Mouse (Mus musculus): ENCODE measurements around the gene Adam22. TPM values are rescaled to one million over a fixed set of nuclear protein-coding genes. Genes with fewer than 3 reads are reported as not detected.

The Adam22 gene
- total RNA-seq, 2 experiments from 2014 or later: 214 to 226 TPM

DNA sequence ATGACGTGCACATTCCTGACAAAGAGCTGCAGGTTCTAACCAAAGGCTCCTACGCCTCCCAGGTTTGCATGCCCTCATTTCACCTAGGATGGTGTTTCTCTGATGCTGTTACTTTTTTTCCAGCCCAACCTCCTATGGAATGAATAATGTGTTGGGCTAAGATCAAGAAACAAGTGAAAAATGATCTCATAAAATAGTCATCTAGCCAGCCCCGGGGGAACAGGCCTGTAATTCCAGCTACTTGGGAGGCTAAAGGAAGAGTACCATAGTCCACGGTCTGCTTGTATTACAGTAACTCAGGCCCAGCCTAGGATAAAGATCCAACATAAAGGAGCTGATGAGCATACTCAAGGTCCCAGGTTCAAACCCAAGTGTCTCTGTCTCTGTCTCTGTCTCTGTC is 57.1 kb downstream of the Adam22 start:
- intact Hi-C loops (cut with DNase I): loop anchor here (5.0 to 10.0 kb wide), 2 partner anchors 84 to 146 kb away; no protein-coding TSS in a partner anchor
- peak overlapping the region; percentile 72 for H3K27ac ChIP-seq
- no peak for TF ChIP-seq CTCF (IDR thresholded peaks at IDR 0.05)
- DNase-seq (ENCODE audit: extremely low spot score in 1 of 2, low spot score in 2 of 2): no peak
- no peak overlapping the region for H3K4me3 ChIP-seq

DNA sequence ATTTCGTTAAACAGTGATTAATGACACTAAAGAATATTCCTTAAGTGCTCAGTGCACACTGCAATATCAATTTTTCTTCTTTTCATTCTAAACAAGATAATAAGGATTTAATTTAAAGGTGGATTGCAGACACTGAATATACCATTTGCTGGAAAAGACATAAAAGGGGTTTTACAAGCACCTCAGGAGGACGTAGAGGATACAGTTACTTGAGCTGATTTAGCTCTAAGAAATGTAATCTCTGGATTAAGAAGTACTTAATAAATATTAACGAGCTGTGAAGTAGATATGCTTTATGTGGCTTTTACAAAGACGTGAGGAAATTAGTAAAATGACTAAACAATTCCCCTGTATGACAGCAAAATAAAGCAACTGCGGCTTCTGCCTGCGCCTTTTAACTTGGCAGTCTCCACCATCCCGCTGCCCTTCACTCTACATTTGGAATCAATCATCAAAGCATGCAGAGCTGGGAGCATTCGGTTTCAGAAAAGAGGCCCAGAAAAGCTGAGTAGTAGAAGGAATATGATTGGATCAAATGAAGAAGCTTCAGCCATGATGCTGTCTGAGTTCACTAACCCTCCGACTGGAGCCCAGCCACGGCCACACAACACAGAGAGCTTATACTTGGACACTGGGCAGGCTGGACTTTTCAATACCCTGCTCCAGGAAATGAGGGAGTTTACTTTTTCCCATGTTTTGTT is 70.1 kb downstream of the Adam22 start:
- intact Hi-C loops (cut with DNase I): no loop called here
- H3K27ac ChIP-seq: no peak overlapping the region
- no peak overlapping the region for H3K4me3 ChIP-seq
- no peak for DNase-seq (ENCODE audit: extremely low spot score in 1 of 2, low spot score in 2 of 2)
- no peak for TF ChIP-seq CTCF (IDR thresholded peaks at IDR 0.05)

DNA sequence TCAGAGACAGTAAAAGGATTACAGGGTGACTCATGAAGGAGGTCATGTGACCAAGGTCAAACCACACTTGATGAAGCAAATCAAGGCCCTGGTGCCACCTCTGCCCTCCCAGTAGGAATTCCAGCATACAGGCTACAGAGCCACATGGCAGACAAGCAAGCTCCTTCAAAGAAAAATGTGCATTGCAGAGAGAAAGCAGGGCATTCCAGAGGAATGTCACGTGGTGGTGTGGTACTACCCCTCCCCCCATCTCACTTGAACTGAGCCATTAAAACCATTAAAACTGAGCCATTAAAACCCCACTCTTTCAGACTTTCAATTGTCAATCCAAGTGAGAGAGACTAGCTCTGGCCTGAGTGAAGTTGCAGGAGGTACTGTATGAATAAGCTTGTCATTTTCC is 74.7 kb downstream of the Adam22 start:
- intact Hi-C loops (cut with DNase I): no loop called here
- no peak overlapping the region for H3K4me3 ChIP-seq
- no peak overlapping the region for H3K27ac ChIP-seq
- DNase-seq (ENCODE audit: extremely low spot score in 1 of 2, low spot score in 2 of 2): no peak
- TF ChIP-seq CTCF (IDR thresholded peaks at IDR 0.05): no peak

DNA sequence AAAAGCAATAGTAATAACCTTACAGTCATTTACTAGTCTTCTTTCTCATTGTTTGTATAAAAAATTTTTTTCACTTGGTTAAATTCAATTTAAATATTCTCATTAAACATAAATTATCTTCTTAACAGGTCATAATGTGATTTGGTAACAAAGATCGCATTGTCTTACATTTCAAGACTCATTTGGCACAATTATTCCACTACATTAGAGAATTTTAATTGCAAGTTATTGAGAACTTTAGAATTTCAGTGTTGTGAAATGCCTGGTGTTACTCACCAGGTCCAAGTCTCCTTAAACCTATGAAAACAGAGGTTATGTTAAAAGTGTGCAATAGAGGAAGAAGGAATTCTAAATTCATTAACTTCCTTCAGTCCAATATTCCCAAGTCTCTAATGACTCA is 76.5 kb downstream of the Adam22 start:
- H3K4me3 ChIP-seq: no peak overlapping the region
- no peak for TF ChIP-seq CTCF (IDR thresholded peaks at IDR 0.05)
- intact Hi-C loops (cut with DNase I): no loop called here
- no peak overlapping the region for H3K27ac ChIP-seq
- no peak for DNase-seq (ENCODE audit: extremely low spot score in 1 of 2, low spot score in 2 of 2)

DNA sequence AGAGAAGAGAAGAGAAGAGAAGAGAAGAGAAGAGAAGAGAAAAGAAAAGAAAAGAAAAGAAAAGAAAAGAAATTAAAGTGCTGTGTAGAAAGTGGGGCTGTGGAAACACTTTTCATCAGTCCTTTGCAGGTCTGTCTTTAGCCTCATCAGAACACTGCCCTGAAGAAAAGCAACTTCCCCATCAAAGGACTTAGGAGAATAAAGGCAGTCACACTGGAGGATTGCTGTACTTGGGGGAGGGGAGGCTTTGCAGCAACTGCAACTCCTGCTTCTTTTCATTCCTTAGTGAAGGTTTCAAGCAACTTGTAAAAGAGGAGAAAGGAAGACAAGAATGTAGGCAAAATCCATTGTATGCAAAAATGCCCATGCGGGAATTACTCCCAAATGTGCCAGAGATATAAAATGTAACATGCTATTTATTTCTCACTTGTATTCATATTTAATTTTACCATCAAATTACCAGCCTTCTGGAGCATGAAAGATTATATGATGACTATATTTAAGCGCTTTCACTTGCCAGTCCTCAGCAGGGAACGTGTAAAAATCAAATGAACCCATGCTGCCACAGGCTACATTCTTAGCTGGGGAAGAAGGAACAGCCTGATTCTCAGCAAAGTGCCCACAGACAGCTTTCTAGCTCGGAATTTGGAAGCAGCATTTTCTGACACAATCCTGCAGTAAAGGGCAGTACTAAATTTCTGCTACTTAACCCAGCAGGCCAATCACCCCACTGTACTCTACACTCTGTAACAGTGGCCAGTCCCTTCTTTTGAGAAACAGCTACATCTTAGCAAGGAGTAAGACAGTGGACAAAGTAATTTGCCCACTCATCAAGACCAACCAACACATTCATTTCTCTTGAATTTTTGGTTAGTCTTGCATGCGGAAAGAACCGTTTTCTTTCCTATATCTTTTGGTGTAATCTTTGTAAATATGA is 78.0 kb downstream of the Adam22 start:
- H3K4me3 ChIP-seq: no peak overlapping the region
- no peak for DNase-seq (ENCODE audit: extremely low spot score in 1 of 2, low spot score in 2 of 2)
- intact Hi-C loops (cut with DNase I): no loop called here
- TF ChIP-seq CTCF (IDR thresholded peaks at IDR 0.05): no peak
- H3K27ac ChIP-seq: peak overlapping the region; percentile 47

DNA sequence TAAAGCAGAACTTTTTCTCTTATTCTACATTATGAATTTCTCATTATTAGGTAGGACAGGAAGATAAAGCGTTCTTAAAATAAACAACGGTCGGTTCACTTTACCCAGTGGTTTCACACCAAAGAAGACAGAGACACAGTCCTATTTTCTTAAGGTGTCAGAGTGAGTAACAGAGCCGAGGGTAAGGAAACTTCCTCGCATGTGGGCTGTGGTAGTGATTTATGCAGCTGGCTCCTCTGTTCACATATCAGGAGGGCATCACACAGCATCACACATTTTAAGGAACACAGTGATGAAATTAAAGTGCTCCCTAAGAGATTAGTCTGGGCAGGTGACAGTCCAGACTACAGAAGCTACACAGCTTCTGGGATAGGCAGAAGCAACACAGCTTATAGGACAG is 83.8 kb downstream of the Adam22 start:
- Histone ChIP-seq H3K27ac (no peak overlapping the region), H3K4me3 (no peak overlapping the region)
- no peak for DNase-seq (ENCODE audit: extremely low spot score in 1 of 2, low spot score in 2 of 2)
- no peak for TF ChIP-seq CTCF (IDR thresholded peaks at IDR 0.05)
- intact Hi-C loops (cut with DNase I): no loop called here

DNA sequence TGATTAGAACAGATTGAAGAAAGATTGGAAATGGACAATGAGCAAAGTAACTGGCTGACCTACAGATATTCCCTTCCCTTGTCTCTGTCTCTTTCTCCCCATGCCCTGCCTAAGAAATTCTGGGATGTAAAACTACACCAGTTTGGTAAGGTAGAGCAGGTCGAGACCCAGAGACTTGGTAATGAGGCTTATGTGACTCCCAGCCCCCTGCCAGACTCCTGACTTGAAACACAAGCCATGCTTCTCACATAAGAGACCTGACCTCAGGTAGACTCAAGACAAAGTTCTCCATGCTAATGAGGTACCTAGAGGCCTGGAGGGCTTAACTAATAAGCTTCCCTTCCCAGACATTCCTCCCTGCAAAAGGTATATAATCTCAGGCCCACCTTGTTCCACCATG is 91.8 kb downstream of the Adam22 start:
- no peak for TF ChIP-seq CTCF (IDR thresholded peaks at IDR 0.05)
- DNase-seq (ENCODE audit: extremely low spot score in 1 of 2, low spot score in 2 of 2): no peak
- Histone ChIP-seq H3K27ac (no peak overlapping the region), H3K4me3 (no peak overlapping the region)
- intact Hi-C loops (cut with DNase I): no loop called here

DNA sequence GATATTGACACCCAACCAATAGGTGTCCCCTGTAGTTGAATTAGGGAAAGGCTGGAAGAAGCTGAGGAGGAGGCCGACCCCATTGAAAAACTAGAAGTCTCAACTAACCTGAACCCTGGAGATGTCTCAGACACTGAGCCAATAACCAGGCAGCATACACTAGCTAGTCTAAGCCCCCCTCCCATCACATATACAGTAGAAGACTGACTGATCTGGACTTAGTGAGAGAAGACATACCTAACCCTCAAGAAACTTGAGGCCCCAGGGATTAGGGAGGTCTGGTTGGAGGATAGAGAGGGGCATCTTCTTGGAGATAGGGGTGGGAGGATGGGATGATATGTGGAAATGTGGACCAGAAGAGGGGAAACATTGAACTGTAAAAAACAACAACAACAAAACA is 110.6 kb downstream of the Adam22 start:
- TF ChIP-seq CTCF (IDR thresholded peaks at IDR 0.05): no peak

DNA sequence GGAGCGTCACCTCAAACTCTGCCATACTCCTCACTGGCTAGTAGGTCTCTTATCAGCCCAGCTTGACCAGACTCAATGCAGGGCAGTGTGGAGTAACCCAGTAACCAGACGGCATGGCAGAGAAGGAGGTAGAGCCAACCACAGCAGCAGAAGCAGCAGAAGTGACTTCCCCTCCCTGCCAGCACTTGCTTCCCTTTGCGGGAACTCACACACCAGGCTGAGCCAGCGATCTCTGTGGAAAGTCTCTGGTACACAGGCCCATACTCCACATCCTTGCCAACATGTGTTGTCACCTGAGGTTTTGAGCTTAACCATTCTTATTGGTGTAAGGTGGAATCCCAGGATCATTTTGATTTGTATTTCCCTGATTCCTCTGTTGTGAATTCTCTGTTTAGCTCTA is 111.5 kb downstream of the Adam22 start:
- no peak for TF ChIP-seq CTCF (IDR thresholded peaks at IDR 0.05)
- intact Hi-C loops (cut with DNase I): no loop called here
- DNase-seq (ENCODE audit: extremely low spot score in 1 of 2, low spot score in 2 of 2): no peak
- Histone ChIP-seq H3K27ac (no peak overlapping the region), H3K4me3 (no peak overlapping the region)

More for the DNA sequence above, 110.6 kb downstream of the Adam22 start:
- DNase-seq (ENCODE audit: extremely low spot score in 1 of 2, low spot score in 2 of 2): no peak
- intact Hi-C loops (cut with DNase I): no loop called here
- Histone ChIP-seq H3K27ac (no peak overlapping the region), H3K4me3 (no peak overlapping the region)

DNA sequence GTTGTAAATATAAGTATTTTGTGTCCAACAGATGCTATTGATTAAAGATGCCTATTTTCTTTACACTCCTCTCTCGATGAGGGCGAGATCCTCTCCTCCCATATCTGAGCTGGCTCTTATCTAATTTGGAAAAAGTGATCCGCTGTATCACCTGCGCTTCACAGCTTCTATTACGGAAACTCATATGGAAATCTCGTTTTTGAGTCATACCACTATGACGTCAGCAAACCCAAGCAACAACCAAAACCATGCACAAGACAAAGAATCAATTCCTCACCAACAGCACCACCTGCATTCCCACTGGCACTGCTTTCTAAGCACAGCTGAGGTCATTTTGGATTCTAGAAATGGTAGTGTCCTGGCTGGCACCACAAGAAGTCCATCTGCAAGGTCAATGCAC is 123.3 kb downstream of the Adam22 start:
- H3K27ac ChIP-seq: no peak overlapping the region
- H3K4me3 ChIP-seq: no peak overlapping the region
- no peak for TF ChIP-seq CTCF (IDR thresholded peaks at IDR 0.05)
- intact Hi-C loops (cut with DNase I): no loop called here
- no peak for DNase-seq (ENCODE audit: extremely low spot score in 1 of 2, low spot score in 2 of 2)

DNA sequence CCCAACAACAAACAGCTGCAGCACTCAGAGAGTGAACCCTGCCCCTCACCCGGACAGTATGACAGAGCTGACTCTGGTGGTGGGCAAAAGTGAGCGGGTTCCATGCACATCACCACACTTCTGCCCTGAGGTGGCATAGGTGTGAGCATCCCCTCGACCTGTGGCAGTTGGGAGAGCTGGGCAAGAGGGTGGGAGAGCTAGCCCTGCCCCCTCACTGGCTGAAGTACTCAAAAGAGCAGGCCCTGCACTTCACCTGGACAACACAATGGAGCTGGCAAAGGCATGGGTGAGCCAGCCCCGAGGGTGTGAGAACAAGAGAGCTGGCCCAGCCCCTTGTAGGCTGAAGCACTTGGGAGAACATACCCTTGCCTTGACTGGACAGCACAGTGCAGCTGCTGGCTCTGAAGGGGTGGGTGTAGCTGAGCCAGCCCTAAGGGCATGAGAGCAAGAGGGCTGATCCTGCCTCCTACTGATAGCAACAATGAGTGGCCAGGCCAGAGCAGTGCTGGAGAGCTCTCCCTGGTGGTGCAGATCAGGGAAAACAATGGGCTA is 124.8 kb downstream of the Adam22 start:
- no peak for DNase-seq (ENCODE audit: extremely low spot score in 1 of 2, low spot score in 2 of 2)
- no peak overlapping the region for H3K27ac ChIP-seq
- intact Hi-C loops (cut with DNase I): no loop called here
- no peak overlapping the region for H3K4me3 ChIP-seq
- peak; percentile 11 for TF ChIP-seq CTCF (IDR thresholded peaks at IDR 0.05)

DNA sequence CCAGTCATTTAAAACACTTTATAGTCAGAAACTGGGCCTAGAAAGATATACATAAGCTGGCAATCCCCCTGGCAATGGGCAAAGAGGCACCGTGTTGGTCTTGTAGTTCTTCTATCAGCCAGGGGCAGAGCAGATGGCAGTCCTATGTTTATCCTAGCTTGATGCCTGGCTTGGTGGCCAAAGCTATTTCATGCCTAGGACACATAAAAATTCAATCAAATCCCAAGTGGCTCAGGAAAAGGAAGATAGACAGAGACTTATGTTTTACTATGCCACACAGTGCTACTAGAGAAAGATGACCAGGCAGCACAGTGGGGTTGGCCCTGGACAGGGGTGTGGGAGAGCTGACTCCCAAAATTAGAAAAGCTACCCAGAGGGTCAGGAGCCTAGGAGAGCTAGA is 125.3 kb downstream of the Adam22 start:
- TF ChIP-seq CTCF (IDR thresholded peaks at IDR 0.05): no peak
- Histone ChIP-seq H3K4me3 (no peak overlapping the region), H3K27ac (no peak overlapping the region)
- intact Hi-C loops (cut with DNase I): no loop called here
- no peak for DNase-seq (ENCODE audit: extremely low spot score in 1 of 2, low spot score in 2 of 2)
